Mouse (Mus musculus) heart, postnatal 14 days (tissue): ENCODE measurements at regions not wholly inside any gene's neighbourhood (a gene's known extent, or its start where the extent isn't known, plus 50 kb on each side); places are given as distances from the start of the nearest gene placed in this dataset.

Source experiments
- DNase-seq, 2 experiments: peaks; one replicate each; pipeline ENCODE4 v3.0.0; 2021 to 2022
- intact Hi-C: fragments of 180-260 bp; cut with DNase I; formaldehyde crosslinking; loops from one replicate; pipeline ENCODE4 v1.15.1; 2025

- intact Hi-C loops = loop anchor here (5.0 kb wide), 1 partner anchor 185 kb away; no protein-coding TSS in a partner anchor
- no peak for DNase-seq
Measured at GRCm38 (mm10) chr15:96752719-96753118, 53.2 kb upstream of the Slc38a2 start.

- no peak for DNase-seq
- intact Hi-C loops = loop anchor here (5.0 kb wide), 1 partner anchor 185 kb away; no protein-coding TSS in a partner anchor
Measured at GRCm38 (mm10) chr15:96752062-96752358, 52.5 kb upstream of the Slc38a2 start.

GRCm38 (mm10) chr15:96751243-96752061, 51.9 kb upstream of the Slc38a2 start:
- intact Hi-C loops = loop anchor here (5.0 kb wide), 1 partner anchor 186 kb away; no protein-coding TSS in a partner anchor
- peak in 1 of 2 experiments; percentile 35 for DNase-seq

- DNase-seq = no peak
- intact Hi-C loops = loop anchor here (5.0 kb wide), 3 partner anchors 37 to 188 kb away; partner anchors contain the start of gene Slc38a2
Measured at GRCm38 (mm10) chr15:96749534-96750256, 50.2 kb upstream of the Slc38a2 start.
